Comparison of ENCODE assay signal across 9 mouse cellular contexts in the genomic region with DNA sequence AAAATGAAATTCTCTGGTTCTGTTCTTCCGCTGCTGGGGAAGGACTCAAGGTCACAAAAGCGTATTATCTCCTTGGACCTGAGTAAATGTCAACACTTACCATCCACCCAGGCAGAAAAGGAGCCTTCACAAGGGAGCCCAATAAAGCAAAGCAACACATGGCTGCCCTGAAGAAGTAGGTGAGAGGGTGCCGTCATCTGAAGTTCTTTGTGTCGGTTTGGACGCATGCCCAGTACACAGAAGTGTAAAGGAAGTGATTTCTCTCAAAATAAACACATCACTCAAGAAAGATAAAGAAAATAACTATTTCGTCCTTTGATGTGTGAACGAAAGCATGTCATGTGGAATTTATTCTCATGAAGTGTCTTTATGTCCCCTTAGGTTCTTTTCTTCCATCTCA.
A peak's percentile ranks its signal among the peaks of the same experiment; 100 is the strongest.
DNase-seq lines count a peak whose midpoint lies in the region; ATAC-seq lines count a peak whose summit lies in the region.
"Had no signal": no experiment of that assay in that cellular context is flagged by ENCODE, and none has a peak within 500 bp of the region (broad histone marks: within the 10 kb centered on the region; RNA-seq: fewer than 3 reads in every experiment).

No protein-coding gene starts in this region.

- H3K4me2 ChIP-seq in hindbrain, embryonic 14.5 days (replicated peaks): no peak overlapping the region
- no peak overlapping the region for H3K4me2 ChIP-seq in hindbrain, embryonic 13.5 days
- H3K4me2 ChIP-seq in liver, embryonic 12.5 days: no peak overlapping the region
- H3K4me2 ChIP-seq: embryonic facial prominence, embryonic 15.5 days had no signal

- no peak overlapping the region for H3K27ac ChIP-seq in hindbrain, embryonic 14.5 days
- no peak overlapping the region for H3K27ac ChIP-seq in hindbrain, embryonic 13.5 days
- H3K27ac ChIP-seq in liver, embryonic 12.5 days: no peak overlapping the region
- H3K27ac ChIP-seq: embryonic facial prominence, embryonic 15.5 days had no signal

- peak; percentile 24 for DNase-seq in hindbrain, embryonic 14.5 days (ENCODE audit: low spot score)
- DNase-seq in testis, postnatal 10 days (ENCODE audit: low spot score): peak; percentile 40
- DNase-seq in testis, postnatal 14 days (ENCODE audit: low spot score): no peak
- peak; percentile 4 to 14 for DNase-seq in heart, postnatal 36 days
- peak; percentile 85 for DNase-seq in naive thymus-derived CD4-positive, alpha-beta T cell, adult 2 months (ENCODE audit: low read depth)
- DNase-seq in retina, postnatal 1 day: no peak

- no peaks in the 10 kb centered on the region for H3K9me3 ChIP-seq in hindbrain, embryonic 14.5 days (ENCODE audit: control insufficient read depth, low read length)
- no peaks in the 10 kb centered on the region for H3K9me3 ChIP-seq in hindbrain, embryonic 13.5 days
- no peaks in the 10 kb centered on the region for H3K9me3 ChIP-seq in liver, embryonic 12.5 days (replicated peaks)
- H3K9me3 ChIP-seq: embryonic facial prominence, embryonic 15.5 days had no signal

- ATAC-seq in hindbrain, embryonic 14.5 days (ENCODE audit: low FRiP score): no peak
- ATAC-seq in hindbrain, embryonic 13.5 days (ENCODE audit: low FRiP score): no peak
- ATAC-seq in liver, embryonic 12.5 days: no peak

- H3K36me3 ChIP-seq in hindbrain, embryonic 14.5 days (replicated peaks; ENCODE audit: control insufficient read depth, insufficient read depth): no peaks in the 10 kb centered on the region
- H3K36me3 ChIP-seq in hindbrain, embryonic 13.5 days: no peaks in the 10 kb centered on the region
- no peaks in the 10 kb centered on the region for H3K36me3 ChIP-seq in liver, embryonic 12.5 days
- H3K36me3 ChIP-seq: embryonic facial prominence, embryonic 15.5 days had no signal

- no peaks in the 10 kb centered on the region for H3K4me1 ChIP-seq in hindbrain, embryonic 14.5 days (replicated peaks; ENCODE audit: control insufficient read depth, insufficient read depth, low read length)
- H3K4me1 ChIP-seq in hindbrain, embryonic 13.5 days (replicated peaks): no peaks in the 10 kb centered on the region
- no peaks in the 10 kb centered on the region for H3K4me1 ChIP-seq in liver, embryonic 12.5 days
- H3K4me1 ChIP-seq: embryonic facial prominence, embryonic 15.5 days had no signal

- WGBS in hindbrain, embryonic 14.5 days: 72% methylated on average over 7 of the region's 7 CpGs
- 72% methylated on average over 7 of the region's 7 CpGs for WGBS in hindbrain, embryonic 13.5 days
- 71% methylated on average over 7 of the region's 7 CpGs for whole genome bisulfite sequencing in liver, embryonic 12.5 days (ENCODE audit: insufficient replicate concordance)

- intact Hi-C loops in heart, postnatal 36 days (cut with DNase I): no loop called here

- H3K9ac ChIP-seq in hindbrain, embryonic 14.5 days: no peak overlapping the region
- H3K9ac ChIP-seq in hindbrain, embryonic 13.5 days: no peak overlapping the region
- H3K9ac ChIP-seq in liver, embryonic 12.5 days: no peak overlapping the region
- H3K9ac ChIP-seq: embryonic facial prominence, embryonic 15.5 days had no signal

- no peak overlapping the region for H3K4me3 ChIP-seq in hindbrain, embryonic 14.5 days (replicated peaks; ENCODE audit: low read length)
- H3K4me3 ChIP-seq in hindbrain, embryonic 13.5 days: no peak overlapping the region
- no peak overlapping the region for H3K4me3 ChIP-seq in liver, embryonic 12.5 days
- H3K4me3 ChIP-seq: embryonic facial prominence, embryonic 15.5 days had no signal

- H3K27me3 ChIP-seq in hindbrain, embryonic 14.5 days (ENCODE audit: control insufficient read depth, insufficient read depth, low read length): no peaks in the 10 kb centered on the region
- no peaks in the 10 kb centered on the region for H3K27me3 ChIP-seq in hindbrain, embryonic 13.5 days
- H3K27me3 ChIP-seq in liver, embryonic 12.5 days (replicated peaks): no peaks in the 10 kb centered on the region
- H3K27me3 ChIP-seq: embryonic facial prominence, embryonic 15.5 days had no signal

Comparison
In these comparisons a context has a peak if more than half of its experiments do, and no peak if none do; other contexts are left out.
1. DNase-seq: peak in hindbrain, embryonic 14.5 days (single experiment), testis, postnatal 10 days (single experiment), heart, postnatal 36 days (2 of 2) and naive thymus-derived CD4-positive, alpha-beta T cell, adult 2 months (single experiment); none in testis, postnatal 14 days (single experiment) and retina, postnatal 1 day (single experiment).